Mouse (Mus musculus) urinary bladder, adult 2 months (tissue): ENCODE results near the gene Klf6. TPM values are rescaled to one million over a fixed set of nuclear protein-coding genes. Genes with fewer than 3 reads are reported as not detected.

ENCODE experiments used
- DNase-seq: peaks from one replicate; pipeline ENCODE4 v3.0.0; 2022; ENCODE audit warnings: low spot score
- polyA plus RNA-seq: library from polyadenylated mRNA; depleted of rRNA; stranded (reverse); fragments of >200 nt; gene quantifications from 2 replicates; pipeline ENCODE4 v1.2.3, GENCODE M21; 2012

Klf6 gene
- polyA plus RNA-seq, 1 experiment, result 50.0 TPM

DNA sequence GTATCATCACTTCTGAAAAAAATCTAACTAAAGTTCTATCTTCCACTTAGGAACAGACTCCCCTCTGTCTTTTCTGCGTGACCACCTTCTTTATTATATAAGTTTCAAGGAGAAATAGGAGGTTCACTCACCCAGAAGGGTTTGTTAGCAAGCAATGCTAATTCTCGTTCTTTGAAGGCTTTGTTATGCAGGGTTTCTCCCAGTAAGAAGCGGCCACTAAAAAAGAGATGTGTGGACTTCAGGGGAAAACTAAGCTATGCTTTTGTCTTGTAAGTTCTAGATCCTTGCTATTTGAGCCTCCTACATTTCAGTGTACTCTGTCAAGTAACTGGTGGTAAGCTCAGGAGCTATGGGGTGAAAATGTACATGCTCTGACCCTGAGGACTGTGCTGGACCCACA is 38.4 kb downstream of the Klf6 start:
- no peak for DNase-seq

DNA sequence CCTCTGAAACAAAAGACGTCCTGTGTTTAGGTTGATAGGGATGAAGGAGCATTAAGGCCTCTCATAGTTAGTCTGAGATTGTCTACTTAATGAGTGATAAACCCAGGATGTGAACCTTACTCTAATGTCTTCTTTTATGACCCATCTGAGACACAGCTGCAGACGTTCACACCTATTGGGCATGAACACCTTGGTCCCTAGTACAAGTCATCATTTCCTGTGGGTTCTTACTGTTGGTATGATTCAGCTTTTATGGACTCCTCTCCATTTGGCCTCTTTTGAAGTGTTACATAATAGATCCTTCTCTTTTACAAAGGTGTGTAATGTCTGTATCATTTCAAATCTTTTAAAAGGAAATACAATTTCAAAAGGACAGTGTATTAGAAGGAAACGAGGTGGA is 51.9 kb downstream of the Klf6 start:
- DNase-seq, result no peak

DNA sequence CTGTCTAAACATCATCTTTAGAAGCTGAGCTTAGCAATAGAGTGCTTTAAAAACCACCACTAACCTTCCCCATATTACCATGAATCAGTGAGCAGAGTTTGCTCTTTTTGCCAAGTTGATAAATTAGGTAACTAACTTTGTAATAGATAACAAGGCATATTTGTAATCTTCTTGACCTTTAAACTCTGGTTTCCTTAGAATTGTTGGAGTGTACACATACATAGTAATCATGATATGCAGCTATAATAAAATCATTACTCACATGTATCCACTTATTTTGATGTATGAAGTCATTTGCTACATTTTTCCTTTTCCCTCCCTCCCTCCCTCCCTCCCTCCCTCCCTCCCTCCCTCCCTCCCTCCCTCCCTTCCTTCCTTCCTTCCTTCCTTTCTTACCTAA is 56.1 kb downstream of the Klf6 start:
- no peak for DNase-seq

DNA sequence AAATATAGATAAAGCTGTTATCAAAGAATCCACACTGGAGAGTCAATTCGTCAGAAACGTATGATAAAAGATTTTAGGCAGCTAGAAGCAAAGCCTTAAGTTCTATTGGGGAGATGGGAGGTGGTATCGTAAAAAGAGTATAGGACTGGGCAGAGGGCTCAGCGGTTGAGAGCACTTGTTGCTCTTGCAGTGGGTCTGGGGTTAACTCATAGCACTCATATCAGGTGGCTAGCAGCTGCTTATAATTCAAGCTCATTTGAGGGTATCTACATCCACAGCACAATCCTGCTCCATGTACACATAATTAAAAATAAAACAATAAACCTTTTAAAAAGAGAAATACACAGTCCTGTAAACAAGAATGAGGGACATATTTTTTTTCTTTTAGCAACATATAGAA is 58.7 kb downstream of the Klf6 start:
- no peak for DNase-seq
